Mouse (Mus musculus) urinary bladder, postnatal 14 days (tissue): ENCODE results near the gene Olfr666.
"Not testable (repeated sequence)": the region's sequence is repeated elsewhere in the genome, so short reads cannot be mapped to it uniquely, and the experiment has no call there.

Experiments used
- DNase-seq: peaks from one replicate; pipeline ENCODE4 v3.0.0; 2021; ENCODE audit warnings: low spot score

Olfr666 gene

DNA sequence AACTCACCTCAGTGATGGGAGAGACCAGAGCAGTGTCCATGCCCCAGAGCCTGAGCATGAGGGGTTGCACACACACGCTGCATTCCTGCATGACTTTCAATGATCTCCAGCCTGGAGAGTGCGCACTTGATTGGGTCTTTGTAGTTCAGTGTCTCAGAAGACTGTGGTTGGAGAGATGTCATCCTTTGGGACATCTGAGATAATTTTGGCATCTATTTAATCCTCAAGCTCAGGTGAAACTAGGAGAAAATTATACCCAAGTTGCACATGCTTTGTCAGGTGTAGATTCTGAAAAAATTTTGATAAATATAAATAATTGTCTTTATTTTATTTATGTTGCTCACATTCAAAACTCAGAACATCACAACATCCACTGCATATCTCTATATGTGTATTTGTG lies at the start of gene Olfr666:
Gene Olfr666, minus strand, starts transcription at position 101 of the 400 bp plus-strand sequence.
- no peak for DNase-seq

DNA sequence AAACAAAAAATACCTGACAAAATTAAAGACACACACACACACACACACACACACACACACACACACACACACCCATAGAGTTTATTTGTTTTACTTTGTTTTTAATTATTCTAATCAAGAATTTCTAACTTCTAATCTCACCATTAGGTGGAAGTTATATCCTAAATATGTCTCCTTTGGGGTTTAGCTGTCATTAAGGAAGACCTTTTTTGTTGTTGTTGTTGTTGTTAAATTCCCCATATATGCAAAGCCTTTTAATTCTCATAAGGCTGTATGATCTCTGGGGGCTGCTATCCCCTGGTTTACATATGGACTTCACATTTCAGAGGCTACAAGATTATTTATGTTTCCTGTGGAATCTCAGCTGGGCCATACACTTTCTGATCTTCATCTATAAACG lies 38.2 kb upstream of the Olfr666 start, which contains the start of gene Olfr669:
Gene Olfr669, plus strand, starts transcription at position 301 of the 400 bp plus-strand sequence.
- DNase-seq, result no peak

DNA sequence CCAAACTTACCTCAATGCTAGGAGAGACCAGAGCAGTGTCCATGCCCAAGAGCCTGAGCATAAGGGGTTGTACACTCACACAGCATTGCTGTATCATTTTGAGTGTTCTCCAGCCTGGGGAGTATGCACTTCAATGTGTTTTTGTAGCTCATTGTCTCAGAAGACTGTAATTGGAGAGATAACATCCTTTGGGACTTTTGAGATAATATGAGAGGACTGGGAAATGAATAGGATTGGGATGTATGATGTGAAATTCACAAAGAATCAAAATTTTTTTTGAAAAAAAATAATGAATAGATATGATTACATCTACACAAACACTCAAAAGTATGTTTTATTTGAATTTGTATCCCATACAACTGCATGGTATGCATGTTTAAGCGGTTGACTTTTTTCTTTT lies 32.2 kb upstream of the Olfr666 start, which contains the start of gene Olfr668:
Gene Olfr668, minus strand, starts transcription at position 101 of the 400 bp plus-strand sequence.
- no peak for DNase-seq

DNA sequence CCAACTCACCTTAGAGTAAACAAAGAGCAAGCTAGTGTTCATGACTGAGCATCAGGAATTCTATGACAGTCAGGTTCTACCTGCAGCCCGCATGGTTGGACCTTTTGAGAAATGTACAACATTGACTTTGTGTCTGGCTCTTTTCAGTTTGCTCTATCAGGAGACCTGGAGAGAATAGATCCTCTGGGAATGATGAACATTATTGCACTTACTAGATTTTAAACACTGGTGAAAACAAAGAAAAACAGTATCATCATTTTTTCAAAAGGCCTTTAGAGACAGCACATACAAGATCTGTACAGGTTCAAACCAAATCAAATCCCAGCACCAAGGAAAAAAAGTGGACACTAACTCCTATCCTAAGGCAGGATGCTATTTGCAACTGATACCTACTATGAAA lies 25.6 kb upstream of the Olfr666 start, which contains the start of gene Olfr667:
Gene Olfr667, minus strand, starts transcription at position 101 of the 400 bp plus-strand sequence.
- no peak for DNase-seq

DNA sequence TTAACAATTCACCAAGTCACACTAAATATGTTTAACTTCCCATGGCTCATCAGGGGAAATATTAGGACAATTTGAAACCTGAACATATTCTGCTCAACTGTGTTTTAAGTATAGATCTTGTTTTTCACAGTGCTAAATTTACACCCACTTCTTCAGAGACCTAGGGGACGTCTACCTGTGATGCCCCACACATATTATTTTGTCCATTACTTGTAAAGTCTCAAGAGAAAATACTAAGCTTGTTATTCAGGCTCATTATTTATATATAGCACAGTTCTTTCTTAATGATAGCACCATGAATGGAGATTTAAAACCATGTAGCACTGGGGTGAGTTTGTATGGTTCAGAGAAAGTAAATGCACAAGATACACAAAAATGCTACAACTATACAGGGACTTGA lies 18.0 kb downstream of the Olfr666 start, which contains the start of gene Olfr665:
Gene Olfr665, plus strand, starts transcription at position 301 of the 400 bp plus-strand sequence.
- DNase-seq, result no peak

DNA sequence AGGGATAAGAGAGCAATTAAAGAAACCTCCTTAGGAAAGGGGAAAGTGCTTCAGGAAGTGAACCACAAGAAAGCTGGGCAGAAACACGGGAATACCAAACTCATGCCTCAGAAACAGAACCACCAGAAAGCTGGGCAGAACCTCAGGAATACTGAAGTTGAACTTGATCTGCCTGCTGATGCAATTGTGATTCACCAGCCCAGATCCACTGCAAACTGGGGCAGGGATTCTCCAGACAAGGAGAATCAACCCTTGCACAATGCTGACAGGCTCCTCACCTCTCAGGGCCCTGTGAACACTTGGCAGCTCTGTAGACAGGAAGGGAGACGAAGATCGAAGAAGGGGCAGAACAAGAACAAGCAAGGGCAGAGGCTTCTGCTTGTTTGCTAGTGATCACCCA lies 34.4 kb downstream of the Olfr666 start:
- DNase-seq, result no peak

DNA sequence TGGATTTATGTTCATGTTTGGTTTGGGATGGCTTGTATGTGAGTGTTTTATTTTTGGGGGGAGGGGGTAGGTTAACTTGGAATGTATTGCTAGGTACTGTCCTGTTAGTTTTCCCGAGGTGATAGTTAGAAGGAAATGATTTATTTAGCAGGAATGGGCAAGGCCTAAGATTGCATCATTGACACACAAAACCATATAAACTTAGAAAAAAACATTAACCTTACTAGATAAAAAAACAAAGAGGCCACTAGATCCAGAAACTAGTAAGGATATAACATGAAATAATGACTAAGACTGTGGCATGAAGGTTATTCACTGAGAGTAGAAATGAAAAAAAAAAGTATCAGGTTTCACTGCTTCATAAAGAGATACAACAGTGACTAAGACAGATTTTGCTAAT lies 38.1 kb downstream of the Olfr666 start:
- DNase-seq, result no peak

DNA sequence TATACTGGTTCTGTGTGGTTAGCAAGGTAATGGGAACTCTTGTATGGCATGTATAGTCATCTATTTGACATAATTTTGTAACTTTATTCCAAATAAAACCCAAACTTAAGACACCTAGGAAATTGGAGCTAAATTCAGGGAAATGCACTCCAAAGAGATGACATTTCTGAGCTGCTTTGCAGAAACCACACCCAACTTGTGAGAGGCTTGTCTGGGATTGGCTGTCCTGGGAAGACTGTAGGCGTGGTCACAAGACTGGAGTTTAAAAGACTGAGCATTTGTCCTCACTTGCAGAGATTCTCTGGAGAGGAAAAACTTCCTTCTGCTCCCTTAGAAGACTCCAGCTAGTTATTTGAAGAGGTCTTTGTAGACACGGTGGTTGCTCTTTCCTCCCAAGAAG lies 39.0 kb downstream of the Olfr666 start, which contains the start of gene Usp17la:
Gene Usp17la, plus strand, starts transcription at position 301 of the 400 bp plus-strand sequence.
- not testable (repeated sequence) for DNase-seq

DNA sequence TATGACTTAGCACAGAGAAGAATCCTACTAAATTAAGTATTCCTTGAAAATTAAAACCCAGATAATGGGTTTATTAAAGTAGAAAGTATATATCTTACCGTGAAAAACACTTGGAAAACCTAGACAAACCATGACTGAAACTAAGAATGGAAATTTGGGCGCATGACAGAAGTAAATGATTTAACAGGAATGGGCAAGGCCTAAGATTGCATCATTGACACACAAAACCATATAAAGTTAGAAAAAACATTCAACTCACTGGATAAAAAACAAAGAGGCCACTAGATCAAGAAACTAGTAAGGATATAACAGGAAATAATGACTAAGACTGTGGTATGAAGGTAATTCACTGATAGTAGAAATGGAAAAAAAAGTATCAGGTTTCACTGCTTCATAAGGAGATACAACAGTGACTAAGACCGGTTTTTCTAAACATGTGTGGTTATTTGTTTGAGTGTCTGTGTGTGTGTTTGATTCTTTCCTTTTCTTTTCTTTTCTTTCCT lies 40.5 kb downstream of the Olfr666 start:
- no peak for DNase-seq

DNA sequence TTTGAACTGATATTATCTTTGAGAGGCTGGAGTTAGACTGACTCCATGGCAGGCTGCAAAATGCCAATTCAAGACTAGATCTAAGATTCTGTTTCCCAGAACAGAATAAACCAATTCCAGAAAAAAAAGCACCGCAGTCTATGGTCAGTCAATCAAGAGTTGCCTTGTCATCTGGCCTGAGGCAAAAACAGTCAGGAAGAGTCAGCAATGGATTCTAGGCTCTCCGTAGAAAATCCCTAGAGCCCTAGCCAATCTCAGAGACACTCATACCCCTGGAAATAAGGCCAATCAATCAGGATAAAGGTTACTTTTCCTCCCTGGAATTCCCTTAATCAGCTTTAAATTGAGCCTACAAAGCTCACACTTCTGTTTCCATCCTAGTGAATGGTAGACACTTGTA lies 44.2 kb downstream of the Olfr666 start:
- not testable (repeated sequence) for DNase-seq

DNA sequence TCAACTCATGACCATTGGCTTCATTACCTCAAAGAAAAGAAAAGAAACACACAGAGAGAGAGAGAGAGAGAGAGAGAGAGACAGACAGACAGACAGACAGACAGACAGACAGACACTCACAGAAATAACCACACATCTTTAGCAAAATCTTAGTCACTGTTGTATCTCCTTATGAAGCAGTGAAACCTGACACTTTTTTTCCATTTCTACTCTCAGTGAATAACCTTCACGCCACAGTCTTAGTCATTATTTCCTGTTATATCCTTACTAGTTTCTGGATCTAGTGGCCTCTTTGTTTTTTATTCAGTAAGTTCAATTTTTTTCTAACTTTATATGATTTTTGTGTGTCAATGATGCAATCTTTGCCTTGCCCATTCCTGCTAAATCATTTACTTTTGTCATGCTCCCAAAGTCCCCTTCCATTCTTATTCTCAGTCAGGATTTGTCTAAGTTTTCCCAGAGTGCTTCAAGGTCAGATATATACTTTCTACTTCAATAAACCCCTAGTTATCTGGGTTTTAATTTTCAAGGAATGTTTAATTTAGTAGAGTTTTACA lies 51.9 kb downstream of the Olfr666 start:
- no peak for DNase-seq

DNA sequence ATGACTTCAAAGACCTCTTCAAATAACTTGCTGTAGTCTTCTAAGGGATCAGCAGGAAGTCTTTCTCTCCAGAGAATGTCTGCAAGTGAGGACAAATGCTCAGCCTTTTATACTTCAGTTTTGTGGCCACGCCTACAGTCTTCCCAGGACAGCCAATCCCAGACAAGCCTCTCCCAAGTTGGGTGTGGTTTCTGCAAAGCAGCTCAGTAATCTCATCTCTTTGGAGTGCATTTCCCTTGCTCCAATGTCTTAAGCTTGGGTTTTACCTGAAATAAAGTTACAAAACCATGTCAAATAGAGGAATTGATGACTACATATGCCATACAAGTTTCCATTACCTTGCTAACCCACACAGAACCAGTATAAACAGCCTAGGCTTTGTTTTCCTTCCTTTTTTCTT lies 53.2 kb downstream of the Olfr666 start, which contains the start of gene Usp17lb:
Gene Usp17lb, minus strand, starts transcription at position 101 of the 400 bp plus-strand sequence.
- no peak for DNase-seq
